Mouse (Mus musculus) hindbrain, embryonic 14.5 days (tissue): Measurements from ENCODE around the gene Mroh8. TPM values are rescaled to one million over a fixed set of nuclear protein-coding genes. Genes with fewer than 3 reads are reported as not detected.

Experiments
- ATAC-seq: fragments of 200-750 bp; cut with Nextera tagmentation; 2 replicates; pipeline ENCODE4 v1.8.0; 2017; ENCODE audit warnings: moderate number of reproducible peaks, mild to moderate bottlenecking, moderate TSS enrichment, moderate library complexity; ENCODE audit not compliant: low FRiP score
- DNase-seq: peaks from one replicate; pipeline ENCODE4 v3.0.0-alpha.2; 2015; ENCODE audit warnings: low spot score
- H3K27ac ChIP-seq: fragments of 300-500 bp; sonication (generic); 2 replicates; pipeline ENCODE4 v1.5.1; 2014; ENCODE audit warnings: mild to moderate bottlenecking, moderate library complexity
- H3K27me3 ChIP-seq: fragments of 300-500 bp; sonication (generic); 2 replicates; pipeline ENCODE4 v1.6.1; 2014; ENCODE audit warnings: mild to moderate bottlenecking, low read length, mixed read lengths; ENCODE audit not compliant: control insufficient read depth, insufficient read depth
- H3K36me3 ChIP-seq: fragments of 300-500 bp; sonication (generic); replicated peaks from 2 replicates; pipeline ENCODE4 v1.6.1; 2014; ENCODE audit not compliant: control insufficient read depth, insufficient read depth
- H3K4me1 ChIP-seq: fragments of 300-500 bp; sonication (generic); replicated peaks from 2 replicates; pipeline ENCODE4 v1.6.1; 2014; ENCODE audit warnings: antibody characterized with exemption, low read length, mixed read lengths; ENCODE audit not compliant: control insufficient read depth, insufficient read depth
- H3K4me2 ChIP-seq: fragments of 300-500 bp; sonication (generic); replicated peaks from 2 replicates; pipeline ENCODE4 v1.6.1; 2014; ENCODE audit warnings: mild to moderate bottlenecking, moderate library complexity
- H3K4me3 ChIP-seq: fragments of 300-500 bp; sonication (generic); replicated peaks from 2 replicates; pipeline ENCODE4 v1.5.1; 2014; ENCODE audit warnings: mild to moderate bottlenecking, low read length
- H3K9ac ChIP-seq: fragments of 300-500 bp; sonication (generic); 2 replicates; pipeline ENCODE4 v1.6.1; 2014
- H3K9me3 ChIP-seq: fragments of 300-500 bp; sonication (generic); 2 replicates; pipeline ENCODE4 v1.6.1; 2016; ENCODE audit warnings: low read length; ENCODE audit not compliant: control insufficient read depth
- WGBS: fragments of 180-500 bp; shearing (Covaris S2); extraction: QIAGEN DNeasy Blood & Tissue Kit; methylation state at CpG from one replicate; pipeline ENCODE4 v1.1.7; 2014; 5-methylcytosine and 5-hydroxymethylcytosine counted together
- polyA plus RNA-seq: library from polyadenylated mRNA; unstranded; fragments of >200 nt; fragmentation: Nextera tagmentation; extraction: Ambion mirVana; gene quantifications from 2 replicates; pipeline ENCODE4 v1.2.1, GENCODE M21; 2014

Mroh8 gene
- polyA plus RNA-seq, 1 experiment from 2014 or later, result 0.41 TPM

- DNase-seq (no peak), ATAC-seq (no peak)
- WGBS, result 59% methylated on average over 9 of the region's 9 CpGs
- Histone ChIP-seq H3K27me3 (no peaks in the 10 kb centered on the region), H3K9me3 (no peaks in the 10 kb centered on the region), H3K4me1 (no peaks in the 10 kb centered on the region), H3K27ac (no peak overlapping the region), H3K4me3 (no peak overlapping the region), H3K9ac (no peak overlapping the region), H3K4me2 (no peak overlapping the region), H3K36me3 (peaks cover 94% of the 10 kb centered on the region)
These were observed 23.7 kb upstream of the Mroh8 start for GRCm38 (mm10) chr2:157303096-157303495.

GRCm38 (mm10) chr2:157300051-157300450 lies 20.7 kb upstream of the Mroh8 start:
- DNase-seq, result no peak
- WGBS, result 93% methylated on average over 6 of the region's 6 CpGs
- Histone ChIP-seq H3K4me3 (no peak overlapping the region), H3K27ac (no peak overlapping the region), H3K36me3 (peaks cover 99% of the 10 kb centered on the region), H3K9ac (no peak overlapping the region), H3K4me2 (no peak overlapping the region), H3K9me3 (no peaks in the 10 kb centered on the region), H3K27me3 (no peaks in the 10 kb centered on the region), H3K4me1 (no peaks in the 10 kb centered on the region)
- no peak for ATAC-seq

- H3K36me3 ChIP-seq, result peaks cover 98% of the 10 kb centered on the region
- no peak for DNase-seq
- H3K4me3 ChIP-seq, result no peak overlapping the region
- no peaks in the 10 kb centered on the region for H3K4me1 ChIP-seq
- H3K27ac ChIP-seq, result peak overlapping the region; percentile 11; the same call in 1 of the 2 replicates
- no peak overlapping the region for H3K4me2 ChIP-seq
- no peak for ATAC-seq
- no peaks in the 10 kb centered on the region for H3K9me3 ChIP-seq
- WGBS, result 80% methylated on average over 7 of the region's 7 CpGs
- H3K9ac ChIP-seq, result no peak overlapping the region
- no peaks in the 10 kb centered on the region for H3K27me3 ChIP-seq
These were observed 16.8 kb upstream of the Mroh8 start for GRCm38 (mm10) chr2:157296105-157296689.

- H3K4me1 ChIP-seq, result no peaks in the 10 kb centered on the region
- WGBS, result 19% methylated on average over 2 of the region's 2 CpGs
- no peak overlapping the region for H3K4me3 ChIP-seq
- H3K27ac ChIP-seq, result no peak overlapping the region
- no peaks in the 10 kb centered on the region for H3K9me3 ChIP-seq
- H3K27me3 ChIP-seq, result no peaks in the 10 kb centered on the region
- ATAC-seq (no peak; the same call in 1 of the 2 replicates), DNase-seq (peak; percentile 85)
- peaks cover 97% of the 10 kb centered on the region for H3K36me3 ChIP-seq
- H3K4me2 ChIP-seq, result no peak overlapping the region
- H3K9ac ChIP-seq, result no peak overlapping the region
These were observed 12.7 kb upstream of the Mroh8 start for GRCm38 (mm10) chr2:157292093-157292492.

- Histone ChIP-seq H3K27me3 (no peaks in the 10 kb centered on the region), H3K9me3 (no peaks in the 10 kb centered on the region), H3K27ac (no peak overlapping the region), H3K4me3 (no peak overlapping the region), H3K9ac (no peak overlapping the region), H3K4me1 (no peaks in the 10 kb centered on the region), H3K36me3 (peaks cover 93% of the 10 kb centered on the region), H3K4me2 (no peak overlapping the region)
- WGBS, result 90% methylated on average over 5 of the region's 5 CpGs
- ATAC-seq (no peak), DNase-seq (no peak)
These were observed 9.6 kb upstream of the Mroh8 start for GRCm38 (mm10) chr2:157288996-157289395.

- no peak overlapping the region for H3K27ac ChIP-seq
- H3K9me3 ChIP-seq, result no peaks in the 10 kb centered on the region
- no peaks in the 10 kb centered on the region for H3K4me1 ChIP-seq
- DNase-seq, result peak; percentile 85
- no peaks in the 10 kb centered on the region for H3K27me3 ChIP-seq
- 29% methylated on average over 3 of the region's 3 CpGs for WGBS
- no peak for ATAC-seq
- H3K4me2 ChIP-seq, result no peak overlapping the region
- H3K9ac ChIP-seq, result no peak overlapping the region
- no peak overlapping the region for H3K4me3 ChIP-seq
- H3K36me3 ChIP-seq, result peaks cover 88% of the 10 kb centered on the region
These were observed 8.2 kb upstream of the Mroh8 start for GRCm38 (mm10) chr2:157287542-157287941.

- Histone ChIP-seq H3K4me3 (no peak overlapping the region), H3K27ac (no peak overlapping the region)
- no peak for DNase-seq
These were observed 4.0 kb upstream of the Mroh8 start for GRCm38 (mm10) chr2:157283321-157283720.

GRCm38 (mm10) chr2:157278717-157279415 lies 483 bp downstream of the Mroh8 start, which contains the start of gene Rpn2:
Gene Rpn2, plus strand, starts transcription at chr2:157279017.
- DNase-seq (peak; percentile 93), ATAC-seq (peak; percentile 100)
- peak within 1 kb of the TSS; percentile 93 for H3K27ac ChIP-seq
- WGBS, result under 1% methylated on average over 63 of the region's 64 CpGs
- peak within 1 kb of the TSS; percentile 90 for H3K4me3 ChIP-seq
- H3K4me2 ChIP-seq, result peak within 1 kb of the TSS; percentile 86
- peak within 1 kb of the TSS; percentile 93 for H3K9ac ChIP-seq
- peaks cover 15% of the 10 kb centered on the region for H3K4me1 ChIP-seq
- no peaks in the 10 kb centered on the region for H3K27me3 ChIP-seq
- H3K36me3 ChIP-seq, result peaks cover 7% of the 10 kb centered on the region; the same call in 1 of the 2 replicates
- H3K9me3 ChIP-seq, result no peaks in the 10 kb centered on the region

More at GRCm38 (mm10) chr2:157283321-157283720, 4.0 kb upstream of the Mroh8 start:
- Histone ChIP-seq H3K36me3 (peaks cover 46% of the 10 kb centered on the region), H3K4me2 (no peak overlapping the region), H3K27me3 (no peaks in the 10 kb centered on the region), H3K9ac (no peak overlapping the region), H3K9me3 (no peaks in the 10 kb centered on the region), H3K4me1 (peaks cover 12% of the 10 kb centered on the region)
- ATAC-seq, result no peak
- 90% methylated on average over 6 of the region's 6 CpGs for WGBS

GRCm38 (mm10) chr2:157263832-157264231 lies 15.5 kb downstream of the Mroh8 start:
- Histone ChIP-seq H3K4me1 (no peaks in the 10 kb centered on the region), H3K4me3 (no peak overlapping the region), H3K9me3 (no peaks in the 10 kb centered on the region), H3K27ac (no peak overlapping the region), H3K4me2 (no peak overlapping the region), H3K9ac (no peak overlapping the region), H3K27me3 (no peaks in the 10 kb centered on the region), H3K36me3 (no peaks in the 10 kb centered on the region)
- WGBS, result 82% methylated on average over 6 of the region's 6 CpGs
- ATAC-seq (no peak), DNase-seq (no peak)
